Mouse (Mus musculus): ENCODE measurements around the gene Sprr1b.
A peak's percentile ranks its signal among the peaks of the same experiment; 100 is the strongest.

Sprr1b gene

DNA sequence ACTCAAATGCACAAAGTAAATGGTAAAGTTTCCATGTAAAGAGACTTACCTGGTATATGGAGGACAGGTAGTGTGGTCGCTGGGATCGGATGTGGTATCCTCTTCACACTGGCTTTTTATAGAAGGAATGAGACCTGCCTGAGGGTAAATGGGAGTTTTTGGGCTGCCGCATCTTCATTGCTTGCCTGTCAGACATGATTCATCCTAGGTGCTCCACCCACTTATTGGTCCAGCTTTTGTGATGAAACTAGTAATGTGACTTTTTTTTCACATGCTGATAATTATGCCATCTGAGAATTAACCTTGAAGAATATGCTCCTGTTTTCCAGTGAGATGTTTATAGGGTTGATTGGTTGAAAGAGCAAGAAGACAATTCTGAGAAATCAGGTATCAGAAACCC is at the start of gene Sprr1b:
Gene Sprr1b (minus strand): TSS at position 101 of the 400 bp plus-strand sequence.
- no peak for DNase-seq (ENCODE audit: low read depth, low spot score)

- no peak for DNase-seq (ENCODE audit: low read depth, low spot score)
Measured at GRCm38 (mm10) chr3:92486307-92486706, 47.7 kb upstream of the Sprr1b start.

- peak; percentile 82 for DNase-seq (ENCODE audit: low read depth, low spot score)
Measured at GRCm38 (mm10) chr3:92485863-92486262, 47.3 kb upstream of the Sprr1b start, which contains the start of gene Sprr1a. TSS of gene Sprr1a (minus strand) at chr3:92485895.

DNA sequence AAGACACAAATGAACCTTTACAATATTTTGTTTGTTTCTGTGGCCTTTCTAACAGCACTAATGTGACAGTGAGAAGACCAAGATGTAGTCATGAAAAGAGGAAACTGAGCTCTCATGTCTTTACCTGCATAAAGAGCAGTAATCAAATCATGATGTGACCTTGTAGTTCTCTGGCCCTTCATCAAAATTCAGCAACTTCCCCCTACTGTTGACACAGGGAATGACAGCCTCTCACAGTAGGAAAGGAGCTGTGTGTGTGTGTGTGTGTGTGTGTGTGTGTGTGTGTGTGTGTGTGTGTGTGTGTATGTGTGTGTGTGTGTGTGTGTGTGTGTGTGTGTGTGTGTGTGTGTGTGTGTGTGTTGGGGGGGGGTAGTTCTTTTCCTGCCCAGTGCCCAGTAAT is 42.7 kb upstream of the Sprr1b start:
- DNase-seq (ENCODE audit: low read depth, low spot score): peak; percentile 55

DNA sequence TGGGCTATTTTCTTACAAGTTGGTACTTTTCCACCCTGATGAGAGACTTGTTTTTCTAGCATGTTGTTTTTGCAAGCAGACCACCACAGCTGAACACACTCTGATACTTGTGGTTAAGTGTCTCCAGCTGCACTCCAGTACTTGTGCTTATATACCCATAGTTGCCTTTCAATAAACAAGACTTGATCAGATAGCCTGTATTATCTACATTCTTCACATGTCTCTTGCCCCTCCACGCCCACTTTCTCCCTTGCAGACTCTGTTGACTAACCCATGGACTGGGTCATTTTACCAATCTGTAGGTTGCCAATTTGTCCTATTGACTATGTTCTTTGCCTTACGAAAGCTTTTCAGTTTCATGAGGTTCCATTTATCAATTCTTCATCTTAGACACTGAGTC is 31.5 kb upstream of the Sprr1b start:
- no peak for DNase-seq (ENCODE audit: low read depth, low spot score)

- peak; percentile 73 for DNase-seq (ENCODE audit: low read depth, low spot score)
Measured at GRCm38 (mm10) chr3:92467424-92467823, 28.8 kb upstream of the Sprr1b start.

DNA sequence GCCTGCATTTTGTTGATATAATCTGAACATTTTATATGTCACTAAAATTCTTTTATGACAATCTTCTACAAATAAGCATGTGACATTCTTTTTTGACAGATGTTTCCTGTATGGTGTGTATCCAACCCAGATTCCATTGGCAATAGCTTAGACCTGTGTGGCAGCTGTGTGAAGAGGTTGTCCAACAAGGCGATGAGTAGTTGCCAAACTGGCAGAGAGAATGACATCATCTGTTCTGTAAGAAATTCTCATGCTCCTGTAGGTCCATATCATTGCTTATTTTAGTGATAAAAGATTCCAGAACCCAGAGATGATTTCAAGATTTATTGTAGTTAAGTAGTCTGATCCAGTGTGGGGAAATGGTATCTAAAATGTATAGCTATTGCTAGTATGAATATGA is 28.0 kb upstream of the Sprr1b start:
- peak; percentile 74 for DNase-seq (ENCODE audit: low read depth, low spot score)

GRCm38 (mm10) chr3:92458620-92459019 is 20.0 kb upstream of the Sprr1b start, which contains the start of gene Sprr3:
TSS of gene Sprr3 (minus strand) at chr3:92458720.
- no peak for DNase-seq (ENCODE audit: low read depth, low spot score)

DNA sequence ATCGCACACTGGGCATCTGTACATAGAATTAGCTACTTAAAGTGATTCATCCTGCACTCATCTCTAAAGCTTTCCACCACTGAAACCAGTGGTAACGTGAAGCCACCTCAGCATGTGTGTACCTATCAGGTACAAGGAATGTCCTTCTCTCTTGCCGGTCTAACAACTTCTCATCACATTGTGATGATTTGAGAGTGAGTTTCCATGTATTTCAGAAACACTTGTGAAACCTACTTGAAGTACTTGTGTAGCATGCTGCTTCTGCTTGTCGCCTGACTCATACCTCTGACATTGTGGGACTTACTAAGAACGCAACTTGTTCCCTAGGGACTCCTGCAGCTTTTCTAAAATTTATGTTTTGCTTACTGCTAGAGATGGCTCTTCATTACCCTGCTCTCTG is 16.6 kb upstream of the Sprr1b start:
- DNase-seq (ENCODE audit: low read depth, low spot score): peak; percentile 49

GRCm38 (mm10) chr3:92440177-92440576 is 1.6 kb upstream of the Sprr1b start:
- DNase-seq (ENCODE audit: low read depth, low spot score): no peak

DNA sequence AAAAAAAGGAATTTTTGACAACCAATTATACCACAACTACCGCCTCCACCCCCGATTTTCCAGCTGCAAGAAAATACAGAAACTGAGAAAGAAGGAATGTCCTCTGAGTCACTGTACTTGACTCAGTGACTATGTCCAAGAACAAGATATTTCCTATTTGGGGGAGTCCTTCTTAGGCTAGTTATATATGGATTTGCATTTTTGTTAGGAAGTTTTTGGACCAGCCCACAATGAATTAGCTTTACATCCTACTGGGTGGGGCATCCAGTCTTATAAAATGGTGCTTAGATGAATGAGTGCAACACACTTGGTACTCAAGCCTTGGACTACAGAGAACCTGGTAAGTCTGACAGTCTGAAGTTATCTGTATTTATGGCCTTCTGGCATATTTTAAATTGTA is 6.3 kb downstream of the Sprr1b start, which contains the start of gene Sprr2k:
Gene Sprr2k (plus strand): TSS at position 301 of the 400 bp plus-strand sequence.
- peak; percentile 46 for DNase-seq (ENCODE audit: low read depth, low spot score)

DNA sequence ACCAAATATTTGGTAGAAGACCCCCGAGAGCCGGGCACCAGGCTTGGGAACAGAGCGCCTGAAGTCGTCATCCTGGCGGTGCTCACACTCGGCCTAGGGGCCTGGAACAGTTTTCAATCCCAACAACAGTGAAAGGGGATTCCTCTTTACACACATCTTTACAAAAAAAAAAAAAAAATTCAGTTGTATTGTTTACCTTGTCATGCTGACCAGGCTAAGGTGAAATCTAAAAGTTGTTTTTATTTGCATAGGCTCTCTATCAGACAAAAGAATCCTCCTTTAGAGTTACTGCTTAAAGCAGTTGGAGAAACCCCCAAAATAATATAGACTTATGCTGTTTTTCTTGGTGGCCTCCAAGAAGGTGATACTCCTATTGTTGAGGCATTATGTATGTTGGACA is 9.3 kb downstream of the Sprr1b start, which contains the start of gene Gm9774:
Gene Gm9774 (minus strand): TSS at position 101 of the 400 bp plus-strand sequence.
- no peak for DNase-seq (ENCODE audit: low read depth, low spot score)

- peak; percentile 31 for DNase-seq (ENCODE audit: low read depth, low spot score)
Measured at GRCm38 (mm10) chr3:92417782-92418181, 20.8 kb downstream of the Sprr1b start, which contains the start of gene Sprr2j-ps. TSS of gene Sprr2j-ps (plus strand) at chr3:92418082.

- DNase-seq (ENCODE audit: low read depth, low spot score): no peak
Measured at GRCm38 (mm10) chr3:92407691-92408090, 30.9 kb downstream of the Sprr1b start, which contains the start of gene Sprr2i. TSS of gene Sprr2i (plus strand) at chr3:92407991.

GRCm38 (mm10) chr3:92394301-92394700 is 44.3 kb downstream of the Sprr1b start:
- peak; percentile 73 for DNase-seq (ENCODE audit: low read depth, low spot score)

Measured in 3T3-L1 (cell line).